Mouse (Mus musculus): Measurements from ENCODE around the gene H2-DMa.

DNA sequence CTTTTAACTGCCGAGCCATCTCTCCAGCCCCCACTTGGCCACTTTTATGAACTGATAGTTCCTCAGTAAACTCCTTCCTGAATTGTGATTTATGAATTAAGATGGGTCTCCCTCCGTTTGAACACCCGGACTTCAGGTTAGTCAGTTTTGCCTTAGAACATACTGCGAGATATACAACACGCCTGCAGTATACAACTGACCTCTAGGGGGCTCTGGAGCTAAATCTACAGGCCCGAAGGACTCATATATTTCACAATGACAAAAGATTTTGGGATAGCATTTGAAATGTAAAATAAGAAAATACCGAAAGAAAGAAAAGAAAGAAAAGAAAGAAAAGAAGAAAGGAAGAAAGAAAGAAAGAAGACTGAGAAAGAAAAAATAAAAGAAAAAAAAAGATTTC is 44.1 kb upstream of the H2-DMa start:
- TF ChIP-seq POLR2A (IDR thresholded peaks at IDR 0.05; ENCODE audit: low read depth, low read length) (no peak), CTCF (IDR thresholded peaks at IDR 0.05; ENCODE audit: borderline replicate concordance, insufficient read depth, low read length) (no peak)

Data from embryonic fibroblast, embryonic 13.5 days (primary cell).